Mouse (Mus musculus) CD4-positive, CD25-positive, alpha-beta regulatory T cell, adult 2 months (primary cell): ENCODE measurements around the gene Tspan5.
A peak's percentile ranks its signal among the peaks of the same experiment; 100 is the strongest.

Experiments
- DNase-seq: peaks from one replicate; pipeline ENCODE4 v3.0.0-alpha.2; 2012; ENCODE audit warnings: low read depth, low spot score

Tspan5 gene

DNA sequence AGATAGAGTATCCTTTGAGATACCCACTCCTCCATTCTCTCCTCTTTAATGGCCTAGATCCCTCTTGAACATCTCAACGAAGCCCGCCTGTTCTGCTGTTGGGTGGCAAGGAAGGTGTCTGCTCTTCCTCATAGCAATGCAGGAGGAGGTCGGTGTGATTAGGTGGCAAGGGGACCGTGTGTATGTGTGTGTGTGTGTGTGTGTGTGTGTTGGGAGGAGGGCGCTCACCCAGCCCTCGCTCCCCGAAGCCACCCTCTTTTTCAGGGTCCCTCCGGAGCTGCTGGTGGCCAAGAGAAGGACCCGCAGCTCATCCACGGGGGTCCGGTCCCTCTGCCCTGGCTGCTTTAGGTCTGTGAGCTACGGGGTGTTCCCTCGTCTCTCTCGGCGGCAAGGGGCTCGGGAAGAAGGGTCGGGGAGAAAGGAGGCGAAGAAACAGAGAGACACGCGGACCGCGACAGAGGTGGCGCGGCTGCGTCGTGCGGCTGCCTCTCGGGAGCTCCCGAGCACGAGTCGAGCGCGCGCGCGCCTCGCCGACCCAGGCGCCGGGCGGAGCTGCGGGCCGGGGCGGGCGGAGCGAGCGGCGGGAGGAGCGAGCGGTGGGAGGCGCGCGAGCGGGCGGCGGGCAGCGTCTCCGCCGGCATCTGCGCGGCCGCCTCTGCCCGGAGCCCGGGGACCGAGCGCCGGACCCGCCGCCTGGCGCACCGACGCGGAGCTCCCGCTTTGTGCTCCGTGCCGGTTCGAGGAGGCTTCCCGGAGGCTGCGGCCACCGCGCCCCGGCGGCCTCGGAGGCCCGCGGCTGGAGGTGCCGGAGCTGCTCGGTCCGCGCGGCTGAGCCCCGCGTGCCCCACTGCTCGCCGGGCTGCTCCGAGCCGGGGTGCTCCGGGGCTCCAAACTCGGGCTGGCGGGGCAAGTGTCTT is at the start of gene Tspan5:
Gene Tspan5 (plus strand): TSS at position 547 of the 917 bp plus-strand sequence.
- peak; percentile 87 for DNase-seq

DNA sequence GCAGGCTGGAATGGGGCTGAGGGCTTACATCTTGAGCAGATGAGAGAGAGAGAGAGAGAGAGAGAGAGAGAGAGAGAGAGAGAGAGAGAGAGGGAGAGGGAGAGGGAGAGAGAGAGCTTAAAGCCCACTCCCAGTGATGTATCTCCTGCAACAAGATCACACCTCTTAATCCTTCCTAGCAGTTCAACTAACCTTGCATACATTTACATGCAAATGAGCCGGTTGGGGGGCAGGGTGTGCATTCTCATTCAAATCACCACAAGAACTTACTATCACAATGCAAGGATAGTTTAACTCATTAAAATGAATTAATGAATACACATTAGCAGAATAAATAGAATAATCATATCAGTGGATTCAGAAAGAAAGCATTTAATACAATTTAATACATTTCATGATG is 49.7 kb upstream of the Tspan5 start:
- no peak for DNase-seq

DNA sequence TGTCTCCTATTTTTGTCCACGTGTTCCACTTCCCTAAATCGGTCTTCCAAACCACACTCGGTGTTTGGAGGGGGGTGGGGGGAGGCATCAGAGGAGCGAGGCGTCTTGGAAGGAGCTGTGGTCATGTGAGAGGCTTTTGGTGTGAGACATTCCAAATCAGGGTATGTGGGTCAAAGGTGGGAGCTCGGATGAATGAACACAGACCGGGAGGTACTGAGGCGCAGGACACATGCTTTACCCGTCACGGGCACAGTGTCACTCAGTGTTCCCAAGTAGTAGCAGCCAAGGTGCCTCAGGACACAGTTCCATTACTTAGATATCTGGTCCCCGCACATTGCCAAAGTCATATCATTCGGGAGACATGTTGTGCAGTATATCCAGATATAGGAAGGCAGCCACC is 38.6 kb upstream of the Tspan5 start:
- no peak for DNase-seq

DNA sequence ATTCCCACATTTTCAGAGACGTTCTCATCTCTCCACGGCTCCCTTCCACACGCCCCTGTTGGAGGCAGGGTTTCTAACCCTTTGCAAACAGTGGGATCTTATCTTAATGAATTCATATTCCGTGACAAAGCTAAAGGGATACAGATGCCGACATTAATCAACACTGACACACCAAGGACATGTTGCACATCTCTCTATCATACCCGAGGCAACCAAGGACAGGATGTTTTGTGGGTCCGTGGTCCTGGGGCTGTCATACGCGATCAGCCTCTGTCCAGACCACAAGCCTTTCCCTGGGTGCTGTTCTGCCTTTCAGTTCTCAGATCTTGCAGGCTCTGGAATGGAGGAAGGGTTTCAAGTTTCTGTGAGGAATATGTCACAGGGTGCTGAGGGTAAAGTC is 37.5 kb upstream of the Tspan5 start:
- DNase-seq = no peak

DNA sequence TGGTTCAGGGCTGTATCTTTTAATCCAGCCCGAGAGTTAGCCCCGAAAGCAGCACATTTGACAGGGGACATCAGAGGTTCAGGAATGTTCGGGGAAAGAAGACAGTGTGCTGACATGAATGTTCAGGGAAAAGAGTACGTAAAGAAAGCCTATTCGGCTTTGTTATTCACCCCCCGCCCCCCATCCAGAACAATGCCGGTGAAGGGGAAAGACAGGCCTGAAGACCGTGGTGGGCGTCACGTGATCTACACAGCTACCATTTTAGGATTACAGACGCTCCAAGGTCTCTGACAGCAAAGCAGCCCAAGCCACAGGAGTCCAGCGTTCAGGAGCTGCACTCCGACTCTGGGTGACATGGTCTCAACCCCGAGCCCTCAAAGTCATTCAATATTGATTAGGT is 36.1 kb upstream of the Tspan5 start:
- no peak for DNase-seq

DNA sequence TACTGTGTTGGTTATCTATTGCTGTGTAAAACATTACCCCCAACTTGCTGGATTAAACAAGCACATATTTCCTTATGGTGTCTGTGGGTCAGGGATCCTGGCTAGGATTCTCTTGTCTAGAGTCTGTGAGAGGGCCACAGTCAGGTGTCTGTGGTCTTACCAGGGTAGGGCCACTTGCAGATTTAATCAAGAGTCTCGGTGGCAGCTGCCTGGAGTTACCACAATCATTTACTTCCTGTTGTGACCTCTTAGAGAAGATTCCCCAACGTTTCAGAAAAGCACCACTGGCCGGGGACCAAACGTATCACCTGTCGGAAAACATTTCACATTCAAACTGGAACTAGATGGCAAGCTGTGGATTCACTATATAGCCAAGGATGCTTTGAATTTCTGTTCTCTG is 32.8 kb upstream of the Tspan5 start:
- no peak for DNase-seq

DNA sequence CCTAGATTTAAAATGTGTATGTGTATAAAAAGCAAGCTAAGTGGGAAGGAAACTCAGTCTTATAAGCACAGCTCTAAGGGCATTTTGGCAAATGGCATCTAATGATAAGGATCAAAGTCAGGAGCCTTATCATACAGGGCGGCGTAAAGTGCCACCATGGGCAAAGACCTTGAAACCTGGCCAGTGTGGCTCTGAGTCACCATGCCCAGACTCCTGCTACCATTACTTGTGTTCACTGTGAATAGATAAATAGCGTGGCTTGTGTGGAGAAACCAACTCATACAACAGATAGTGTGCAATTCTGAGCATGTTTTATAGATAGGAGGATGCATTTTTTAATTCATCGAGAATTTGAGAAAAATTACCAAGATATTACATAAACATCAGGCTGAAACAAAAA is 30.0 kb upstream of the Tspan5 start:
- no peak for DNase-seq

DNA sequence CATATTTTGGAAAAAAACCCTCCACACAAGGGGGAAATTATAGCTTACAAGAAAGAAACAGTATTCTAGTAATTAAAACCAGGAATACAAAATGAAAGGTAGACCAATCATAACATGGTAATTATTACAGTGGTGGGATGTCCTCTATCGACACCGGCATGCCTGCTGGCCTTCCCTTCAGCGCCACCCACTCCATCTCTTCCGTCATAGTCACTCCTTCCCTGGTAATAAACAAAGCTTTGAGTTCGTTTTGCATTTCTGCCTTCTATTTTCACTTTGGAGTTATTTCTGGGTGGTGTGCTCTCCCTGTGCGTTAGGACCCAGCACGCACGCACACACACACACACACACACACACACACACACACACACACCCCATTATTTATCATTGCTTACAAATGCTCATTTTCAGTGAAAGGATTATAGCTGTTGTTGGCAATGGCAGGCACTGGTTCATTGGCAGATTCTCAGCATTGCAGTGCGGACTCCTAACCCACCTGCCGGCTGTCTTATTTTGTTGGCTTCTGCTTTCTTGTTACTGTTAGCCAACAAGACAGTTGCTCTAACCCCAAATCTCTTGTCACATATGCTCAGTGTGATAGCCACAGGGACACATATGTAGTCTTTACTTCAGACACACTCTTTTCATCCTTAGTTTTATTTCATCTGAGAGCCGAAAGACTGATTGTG is 29.4 kb upstream of the Tspan5 start:
- DNase-seq = no peak

DNA sequence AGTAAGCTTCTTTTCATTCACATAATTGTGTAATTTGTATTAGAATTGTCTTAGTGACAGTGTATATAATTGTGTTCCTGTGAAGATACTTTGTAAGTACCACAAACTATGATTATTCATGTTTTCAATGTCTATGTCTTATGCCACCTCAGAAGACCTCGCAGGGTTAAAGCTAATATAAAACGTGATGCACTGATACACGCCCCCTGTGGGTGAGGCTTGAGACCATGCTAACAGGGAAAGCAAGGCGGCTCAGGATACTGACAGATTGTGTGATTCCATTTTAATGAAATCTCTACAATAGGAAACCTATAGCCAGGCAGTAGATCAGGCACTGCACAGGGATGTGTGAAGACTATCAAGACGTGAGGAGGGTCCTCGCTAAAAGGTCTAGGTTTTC is 28.9 kb upstream of the Tspan5 start:
- DNase-seq = no peak

DNA sequence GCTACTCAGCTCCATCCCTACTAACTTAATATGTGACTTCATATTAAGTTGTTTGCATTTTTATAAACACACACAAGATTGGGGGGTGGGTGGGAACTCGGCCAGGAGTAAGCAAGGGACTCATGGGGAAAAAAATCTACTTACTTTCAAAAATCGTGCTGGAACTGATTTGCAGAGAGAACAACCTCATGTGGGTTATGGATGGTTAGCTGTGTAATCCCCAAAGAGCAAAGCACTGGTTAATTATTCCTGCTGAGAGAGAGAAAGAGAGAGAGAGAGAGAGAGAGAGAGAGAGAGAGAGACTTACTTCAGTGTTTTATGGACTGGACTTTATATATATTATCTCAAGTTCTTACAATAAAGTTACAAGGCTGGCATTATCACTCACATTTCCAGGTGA is 27.2 kb upstream of the Tspan5 start:
- no peak for DNase-seq

DNA sequence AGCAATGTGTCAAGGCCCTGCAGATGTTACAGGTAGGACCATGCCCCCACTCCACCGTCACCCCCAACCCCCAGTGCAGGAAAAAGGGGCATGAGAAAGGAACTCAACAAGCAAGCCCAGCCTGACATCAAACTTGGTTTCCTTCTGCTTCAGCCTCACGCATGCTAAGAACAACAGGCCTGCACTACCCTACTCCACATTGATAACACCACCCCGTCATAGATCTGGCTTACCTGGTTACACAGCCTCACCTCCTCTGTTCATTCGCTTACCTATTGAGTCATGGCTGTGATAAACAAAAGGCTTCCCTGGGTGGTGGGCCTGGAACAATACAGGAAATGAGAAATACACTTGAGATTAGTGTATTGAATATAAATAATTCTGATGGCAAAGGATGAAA is 26.8 kb upstream of the Tspan5 start:
- no peak for DNase-seq

DNA sequence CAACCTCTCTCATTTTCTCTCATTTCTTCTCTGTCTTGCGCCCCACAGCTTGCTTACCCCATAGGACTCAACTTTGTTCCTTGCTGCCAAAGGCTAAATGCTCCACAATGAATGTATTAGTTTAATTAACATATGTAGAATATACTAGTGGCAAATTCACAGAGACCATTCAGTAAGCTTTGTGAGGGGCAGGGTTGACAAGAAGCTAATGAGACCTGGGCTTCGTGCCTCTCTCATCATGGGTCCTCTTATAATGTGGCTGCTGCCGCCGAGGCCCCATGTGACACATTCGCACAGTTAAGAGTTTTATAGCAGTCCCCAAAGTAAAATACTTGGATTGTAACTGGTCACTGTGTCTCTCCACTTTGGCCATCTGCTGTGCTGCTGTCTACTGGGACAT is 25.0 kb upstream of the Tspan5 start:
- no peak for DNase-seq

DNA sequence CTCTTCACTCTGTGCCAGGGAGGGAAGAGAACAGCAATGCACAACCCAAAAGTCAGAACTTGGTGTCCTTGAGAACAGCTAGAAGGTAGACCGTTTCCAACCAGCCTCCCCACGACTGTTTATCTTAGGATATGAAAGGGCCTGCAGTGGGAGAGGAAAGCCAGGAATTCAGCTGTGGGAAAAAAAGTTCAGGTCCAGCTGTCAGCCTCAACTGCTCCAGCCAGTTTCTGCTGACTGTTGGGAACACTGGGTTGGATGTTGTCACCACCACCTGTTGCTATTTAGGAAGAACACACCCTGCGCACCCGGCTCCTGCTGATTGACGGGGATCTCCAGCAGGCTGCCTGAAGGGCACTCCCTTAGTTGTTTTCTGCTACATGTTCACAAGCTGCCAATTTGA is 19.8 kb upstream of the Tspan5 start:
- no peak for DNase-seq

DNA sequence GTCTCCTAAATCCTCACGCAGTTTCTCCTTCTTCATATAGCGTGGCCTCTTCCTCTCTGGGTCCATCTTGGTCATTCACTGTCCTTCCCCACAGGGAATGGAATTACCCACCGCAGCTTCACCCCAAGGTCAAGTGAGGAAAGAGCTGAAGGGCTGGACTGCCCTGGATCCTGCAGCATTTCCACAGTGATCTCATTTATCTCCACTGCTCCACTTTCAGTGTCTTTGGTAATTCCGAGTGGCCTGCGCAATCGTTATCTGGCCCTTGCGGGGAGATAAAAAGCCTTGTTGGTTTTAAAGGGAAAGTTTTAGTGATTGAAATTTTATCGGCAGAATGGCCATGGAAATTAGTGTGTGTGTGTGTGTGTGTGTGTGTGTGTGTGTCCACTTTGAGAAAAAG is 14.4 kb upstream of the Tspan5 start:
- DNase-seq = no peak

DNA sequence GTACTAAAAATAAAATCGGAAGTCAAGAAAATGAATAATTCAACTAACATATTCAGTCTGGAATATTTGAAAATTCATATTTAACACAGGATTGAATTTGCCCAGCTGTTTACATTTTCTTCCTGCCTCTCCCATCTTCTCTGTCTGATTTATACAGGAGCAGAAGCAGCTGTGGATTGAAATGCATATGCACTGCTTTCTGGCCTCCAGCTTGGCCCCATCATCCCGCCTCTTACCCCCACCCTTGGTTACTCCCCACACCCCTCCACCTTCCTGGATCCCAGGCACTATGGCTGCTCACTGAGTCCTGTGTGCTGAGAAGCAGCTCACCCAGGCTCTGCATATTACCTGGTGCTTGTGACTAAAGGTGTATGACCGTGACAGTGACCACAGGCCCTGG is 13.2 kb upstream of the Tspan5 start:
- DNase-seq = no peak

DNA sequence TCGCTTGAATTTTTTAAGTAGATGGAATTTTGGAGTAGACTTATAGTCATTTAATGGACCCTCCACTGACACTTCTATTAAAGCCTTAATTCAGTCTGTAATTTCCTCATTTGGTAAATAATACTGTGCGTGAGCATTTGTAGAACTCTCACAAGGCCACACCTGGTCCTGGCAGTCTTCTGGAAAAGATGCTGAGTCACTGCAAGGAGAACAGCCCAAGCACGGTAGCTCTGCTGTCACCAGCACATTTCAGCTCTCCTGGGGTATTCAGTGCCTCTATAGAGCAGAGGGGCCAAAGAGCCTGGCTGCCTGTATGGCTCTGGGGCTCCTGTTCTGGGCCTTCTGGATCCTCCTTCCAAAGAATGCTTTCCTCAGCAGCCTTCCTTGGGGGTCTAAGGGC is 11.2 kb upstream of the Tspan5 start:
- no peak for DNase-seq

DNA sequence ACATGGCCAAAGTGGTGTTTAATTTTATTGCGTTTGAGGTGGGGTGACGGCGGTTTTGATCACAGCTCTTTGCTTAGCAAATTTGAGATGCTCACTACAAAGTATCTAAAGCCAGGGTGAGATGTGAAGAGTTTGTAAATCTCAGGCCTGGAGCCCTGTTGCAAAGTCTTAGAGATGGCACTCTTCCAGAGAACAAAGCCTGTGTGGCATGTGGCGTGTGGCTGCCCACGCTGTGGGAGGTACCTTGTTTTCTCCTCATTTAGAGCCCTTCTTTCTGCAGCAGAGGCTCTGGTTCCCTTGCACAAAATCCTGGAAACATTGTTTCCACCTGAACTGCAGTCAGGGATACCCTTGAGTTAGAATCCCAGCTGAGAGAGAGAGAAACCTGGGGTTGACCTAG is 6.2 kb upstream of the Tspan5 start:
- no peak for DNase-seq

DNA sequence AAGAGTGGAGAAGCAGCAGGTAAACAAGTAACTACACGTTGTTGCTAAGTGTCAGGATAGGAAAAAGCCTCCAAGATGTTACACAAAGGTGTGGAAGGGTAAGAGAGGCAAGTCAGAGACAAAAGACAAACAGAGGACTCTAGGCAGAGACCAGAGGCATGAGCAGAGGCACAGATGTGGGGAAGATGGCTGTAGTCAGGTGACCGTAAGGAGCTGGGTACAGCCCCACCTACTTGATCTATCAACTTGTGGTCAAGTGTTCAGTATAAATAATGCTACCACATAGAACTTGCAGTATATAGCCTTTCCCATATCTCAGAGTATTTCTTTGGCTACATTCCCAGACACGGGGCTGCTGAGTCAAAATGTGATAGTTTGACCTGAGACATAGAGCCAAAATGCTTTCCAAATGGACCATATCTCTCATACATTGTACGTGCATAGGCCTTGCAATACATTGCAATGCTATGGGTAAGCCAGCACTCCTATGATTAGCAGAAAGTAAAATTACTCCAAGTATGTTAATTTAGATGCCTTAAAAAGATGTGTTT is 2.8 kb upstream of the Tspan5 start:
- no peak for DNase-seq

DNA sequence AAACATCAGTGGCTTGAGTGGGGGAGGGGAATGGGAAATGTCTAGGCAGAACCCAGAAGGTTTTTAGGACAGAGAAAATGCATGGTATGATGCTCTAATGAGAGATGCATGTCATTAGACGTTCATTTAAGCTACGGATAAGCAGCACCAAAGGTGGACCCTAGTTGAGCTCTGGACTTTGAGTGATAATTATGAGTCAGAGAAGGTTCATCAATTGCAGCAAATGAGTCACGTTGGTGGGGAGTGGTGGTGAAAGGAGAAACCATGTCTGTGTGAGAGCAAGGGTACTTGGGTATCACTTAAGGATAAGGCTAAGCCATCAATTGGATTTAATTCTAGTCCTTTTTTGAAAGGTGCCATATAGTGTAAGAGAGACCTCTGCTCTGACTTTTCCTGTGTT is 1.7 kb upstream of the Tspan5 start:
- no peak for DNase-seq

DNA sequence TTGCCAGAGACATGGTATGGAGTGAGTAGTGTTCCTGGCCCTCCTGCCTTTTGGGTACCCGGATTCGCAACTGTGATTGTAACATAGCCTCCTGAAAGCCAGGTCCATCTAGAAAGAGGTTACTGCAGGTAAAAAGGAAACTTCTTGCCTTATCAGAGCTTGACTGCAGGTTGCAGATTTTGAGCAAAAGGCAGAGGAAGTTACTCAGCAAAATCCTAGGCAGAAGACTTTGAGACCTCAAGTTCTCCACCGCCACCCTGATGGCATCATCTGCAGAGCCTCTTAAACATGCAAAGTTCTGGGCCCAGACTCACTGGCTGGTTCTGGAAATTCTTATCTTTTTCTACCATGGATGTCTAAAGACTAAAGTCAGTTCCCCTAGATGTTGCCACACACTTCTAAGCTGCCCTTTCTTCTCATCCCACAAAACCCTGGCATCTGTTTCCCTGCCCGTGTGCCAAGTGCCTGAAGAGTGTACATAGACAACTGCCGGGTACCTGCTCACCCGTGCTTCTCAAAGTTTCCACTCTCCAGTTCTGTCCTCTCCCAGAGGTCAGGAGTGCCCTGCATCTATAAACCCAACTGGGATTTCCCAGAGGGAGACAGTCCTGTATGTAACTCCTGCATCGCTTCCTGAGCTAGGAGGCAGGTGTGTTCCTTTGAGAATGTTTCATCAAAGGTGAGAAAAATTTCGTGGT is 1.0 kb upstream of the Tspan5 start:
- peak; percentile 17 for DNase-seq

DNA sequence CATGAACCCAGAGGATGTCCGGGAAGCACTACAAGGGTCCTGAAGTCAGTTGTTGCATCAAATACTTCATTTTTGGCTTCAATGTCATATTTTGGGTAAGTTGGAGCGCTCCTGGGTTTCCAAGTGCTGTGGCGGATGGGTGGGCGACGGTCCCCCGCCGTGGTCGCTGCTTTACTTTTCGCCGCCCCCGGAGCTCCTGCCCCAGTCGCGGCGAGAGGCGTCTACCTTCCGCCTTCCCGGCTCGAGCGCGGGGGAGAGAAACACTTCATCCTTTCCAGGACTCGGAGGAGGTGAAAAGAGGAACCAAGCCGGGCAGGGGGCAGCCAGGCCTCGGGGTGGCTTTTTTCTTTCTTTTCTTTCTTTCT is 553 bp downstream of the Tspan5 start:
- DNase-seq = peak; percentile 46

DNA sequence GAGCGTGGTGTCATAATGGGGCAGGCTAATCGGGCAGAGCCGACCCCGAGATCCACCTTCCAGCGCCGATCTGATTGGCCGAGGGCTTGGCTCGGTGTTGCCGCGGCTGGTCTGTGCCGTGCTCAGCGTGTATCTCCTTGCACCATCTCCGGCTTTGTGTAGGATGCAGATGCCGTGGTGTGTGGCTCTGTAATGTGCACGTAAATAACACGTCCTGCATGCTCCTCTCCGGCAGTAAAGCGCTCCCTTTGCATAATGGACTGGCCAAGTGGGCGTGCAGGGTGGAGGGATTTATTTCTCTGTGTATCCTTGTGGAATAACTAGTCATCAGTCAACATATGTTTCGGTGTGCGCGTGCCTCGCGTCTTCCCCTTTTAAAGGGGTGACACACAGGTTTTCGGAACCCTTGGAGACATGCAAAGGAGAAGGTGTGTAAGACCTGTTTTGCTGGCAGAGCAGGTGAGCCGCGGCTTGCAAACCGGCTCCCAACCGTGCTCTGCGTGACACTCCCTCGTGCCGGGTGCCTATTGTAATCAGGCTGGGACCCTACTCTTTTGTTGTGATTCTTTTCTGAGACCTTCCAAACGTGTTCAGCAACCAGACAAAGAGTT is 1.2 kb downstream of the Tspan5 start:
- DNase-seq = peak; percentile 75
